Mouse (Mus musculus) testis, adult 2 months (tissue): ENCODE data around the gene Cfdp1. TPM values are rescaled to one million over a fixed set of nuclear protein-coding genes. Genes with fewer than 3 reads are reported as not detected.

Source experiments
- H3K27ac ChIP-seq: fragments of 200-500 bp; 2 replicates; pipeline ENCODE4 v1.5.1; 2012; ENCODE audit warnings: low read depth, low read length; ENCODE audit not compliant: control insufficient read depth, insufficient read depth
- H3K27me3 ChIP-seq: fragments of 200-500 bp; 2 replicates; pipeline ENCODE4 v1.6.1; 2012; ENCODE audit warnings: mild to moderate bottlenecking, low read length, moderate library complexity; ENCODE audit not compliant: control insufficient read depth, insufficient read depth
- H3K36me3 ChIP-seq: fragments of 200-500 bp; 2 replicates; pipeline ENCODE4 v1.6.1; 2012; ENCODE audit warnings: mild to moderate bottlenecking, low read length; ENCODE audit not compliant: control insufficient read depth, insufficient read depth
- H3K4me1 ChIP-seq: fragments of 200-500 bp; 2 replicates; pipeline ENCODE4 v1.6.1; 2012; ENCODE audit warnings: low read length; ENCODE audit not compliant: control insufficient read depth, insufficient read depth
- H3K4me3 ChIP-seq: fragments of 200-500 bp; 2 replicates; pipeline ENCODE4 v1.5.1; 2012; ENCODE audit warnings: low read depth, mild to moderate bottlenecking, low read length, moderate library complexity, mixed read lengths; ENCODE audit not compliant: control insufficient read depth
- CTCF ChIP-seq: fragments of 200-500 bp; IDR thresholded peaks from 2 replicates; pipeline ENCODE4 v1.5.1; 2012; ENCODE audit warnings: low read depth, mild to moderate bottlenecking, inconsistent platforms, low read length, moderate library complexity; ENCODE audit not compliant: control insufficient read depth, insufficient read depth, insufficient replicate concordance
- POLR2A ChIP-seq: fragments of 200-500 bp; IDR thresholded peaks from 2 replicates; pipeline ENCODE4 v1.6.1; 2012; ENCODE audit warnings: low read depth, mild to moderate bottlenecking, inconsistent platforms, low read length, moderate library complexity; ENCODE audit not compliant: control insufficient read depth
- polyA plus RNA-seq: library from polyadenylated mRNA; depleted of rRNA; stranded (reverse); fragments of >200 nt; gene quantifications from 2 replicates; pipeline ENCODE4 v1.2.3, GENCODE M21; 2012

Cfdp1 gene
- polyA plus RNA-seq, 1 experiment: 12.5 TPM

DNA sequence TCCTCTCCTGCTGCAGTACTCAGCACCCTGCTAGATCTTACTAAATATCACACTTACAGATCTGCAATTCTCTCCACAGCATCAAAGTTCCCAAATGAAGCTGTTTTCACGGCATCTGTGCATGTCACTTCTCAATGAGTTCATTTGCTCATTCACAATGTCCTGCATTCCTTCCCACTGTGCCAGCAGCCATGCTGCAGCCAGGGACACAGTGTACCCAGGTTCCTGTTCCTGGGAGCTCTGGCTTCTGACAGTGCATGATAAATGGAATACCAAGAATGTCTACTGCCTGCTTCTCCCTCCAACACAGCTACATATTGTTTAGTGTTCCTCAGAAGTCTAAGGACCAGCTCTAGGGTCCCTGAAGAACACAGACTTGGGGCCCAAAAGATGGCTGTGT is 57.6 kb downstream of the Cfdp1 start:
- H3K27me3 ChIP-seq: no peaks in the 10 kb centered on the region
- no peaks in the 10 kb centered on the region for H3K36me3 ChIP-seq
- H3K4me1 ChIP-seq: peaks cover 6% of the 10 kb centered on the region
- H3K27ac ChIP-seq: no peak overlapping the region
- no peak overlapping the region for H3K4me3 ChIP-seq
- TF ChIP-seq POLR2A (no peak), CTCF (no peak)

- TF ChIP-seq POLR2A (no peak), CTCF (no peak)
- no peaks in the 10 kb centered on the region for H3K27me3 ChIP-seq
- H3K4me3 ChIP-seq: no peak overlapping the region
- no peak overlapping the region for H3K27ac ChIP-seq
- peaks cover 4% of the 10 kb centered on the region for H3K4me1 ChIP-seq
- no peaks in the 10 kb centered on the region for H3K36me3 ChIP-seq
These were observed 60.7 kb downstream of the Cfdp1 start for GRCm38 (mm10) chr8:111793324-111793917.

DNA sequence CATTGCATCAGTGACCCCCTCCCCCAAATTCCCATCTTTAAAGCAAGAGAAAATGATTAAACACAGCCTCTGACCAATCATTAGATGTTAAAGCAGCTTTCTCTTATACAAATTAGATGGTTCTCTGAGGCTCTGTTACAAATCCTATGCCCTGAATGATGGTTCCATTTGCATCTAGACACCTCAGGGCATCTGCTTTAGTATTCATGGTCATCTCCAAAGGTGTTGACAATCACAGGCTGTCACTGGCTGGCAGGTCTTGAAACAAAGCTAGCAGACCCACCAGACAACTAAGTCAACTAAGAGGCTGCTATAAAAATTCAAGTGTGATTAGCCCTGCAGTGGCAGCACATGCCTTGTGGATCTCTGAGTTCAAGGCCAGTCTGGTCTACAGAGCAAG is 64.5 kb downstream of the Cfdp1 start:
- no peak overlapping the region for H3K27ac ChIP-seq
- peaks cover under 1% of the 10 kb centered on the region for H3K4me1 ChIP-seq
- no peak for TF ChIP-seq CTCF

GRCm38 (mm10) chr8:111789200-111789599 is 64.9 kb downstream of the Cfdp1 start:
- no peaks in the 10 kb centered on the region for H3K4me1 ChIP-seq
- no peak overlapping the region for H3K27ac ChIP-seq
- no peak overlapping the region for H3K4me3 ChIP-seq

More for the DNA sequence above, 64.5 kb downstream of the Cfdp1 start:
- Histone ChIP-seq H3K36me3 (no peaks in the 10 kb centered on the region), H3K4me3 (no peak overlapping the region), H3K27me3 (no peaks in the 10 kb centered on the region)

GRCm38 (mm10) chr8:111788497-111788896 is 65.6 kb downstream of the Cfdp1 start:
- H3K27ac ChIP-seq: no peak overlapping the region
- TF ChIP-seq CTCF: no peak
- no peak for TF ChIP-seq POLR2A
- no peaks in the 10 kb centered on the region for H3K36me3 ChIP-seq
- H3K27me3 ChIP-seq: no peaks in the 10 kb centered on the region
- H3K4me3 ChIP-seq: no peak overlapping the region
- no peaks in the 10 kb centered on the region for H3K4me1 ChIP-seq

More at GRCm38 (mm10) chr8:111789200-111789599, 64.9 kb downstream of the Cfdp1 start:
- no peaks in the 10 kb centered on the region for H3K36me3 ChIP-seq
- TF ChIP-seq CTCF: no peak
- TF ChIP-seq POLR2A: no peak
- H3K27me3 ChIP-seq: no peaks in the 10 kb centered on the region

DNA sequence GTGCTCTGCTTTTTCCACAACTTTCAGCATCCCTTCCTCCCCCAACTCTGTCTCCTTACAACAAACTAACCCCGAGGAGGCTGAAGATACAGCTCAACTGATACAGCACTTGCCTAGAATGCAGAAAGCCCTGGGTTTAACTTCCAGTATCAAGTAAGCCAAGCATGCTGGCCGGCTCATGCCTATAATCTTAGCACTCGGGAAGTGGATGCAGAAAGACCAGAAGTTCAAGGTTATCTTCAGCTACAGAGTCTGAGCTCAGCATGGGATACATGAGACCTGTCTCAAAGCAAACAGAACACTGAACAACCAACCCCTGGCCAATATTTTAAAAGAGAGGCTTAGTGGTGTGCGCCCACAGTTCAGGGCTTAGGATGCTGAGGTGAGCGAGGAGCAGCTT is 66.0 kb downstream of the Cfdp1 start:
- Histone ChIP-seq H3K27me3 (no peaks in the 10 kb centered on the region), H3K36me3 (no peaks in the 10 kb centered on the region), H3K4me3 (no peak overlapping the region), H3K4me1 (no peaks in the 10 kb centered on the region), H3K27ac (no peak overlapping the region)
- TF ChIP-seq POLR2A: no peak
- TF ChIP-seq CTCF: no peak

GRCm38 (mm10) chr8:111787683-111788082 is 66.4 kb downstream of the Cfdp1 start:
- Histone ChIP-seq H3K27ac (no peak overlapping the region), H3K36me3 (no peaks in the 10 kb centered on the region), H3K4me3 (no peak overlapping the region), H3K4me1 (no peaks in the 10 kb centered on the region), H3K27me3 (no peaks in the 10 kb centered on the region)
- TF ChIP-seq POLR2A (no peak), CTCF (no peak)
